Mouse (Mus musculus) cerebellum, adult 9-11 months (tissue): ENCODE data around the gene Ablim1.
A peak's percentile ranks its signal among the peaks of the same experiment; 100 is the strongest.

Experiments used
- DNase-seq: peaks from one replicate; pipeline ENCODE4 v3.0.0; 2022

The Ablim1 gene

DNA sequence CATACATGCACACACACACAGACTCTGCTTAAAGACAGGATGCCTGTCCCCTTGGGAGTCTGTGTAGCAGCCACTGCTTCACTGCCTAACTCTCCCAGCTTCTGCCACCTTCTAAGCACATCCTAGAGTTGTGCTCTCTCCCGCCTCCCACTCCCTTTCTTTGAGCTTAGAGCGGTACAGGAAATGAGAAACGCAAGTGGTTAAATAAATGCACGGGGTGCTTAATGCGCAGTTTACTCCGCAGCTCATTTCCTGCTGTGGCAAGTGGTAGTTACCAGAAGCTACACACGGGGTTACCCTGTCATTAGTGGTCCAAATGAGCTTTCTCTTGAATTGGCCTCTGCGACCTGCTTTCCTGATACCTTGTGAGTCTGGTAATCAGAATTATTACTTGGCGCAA, 134.4 kb downstream of the Ablim1 start:
- no peak for DNase-seq

DNA sequence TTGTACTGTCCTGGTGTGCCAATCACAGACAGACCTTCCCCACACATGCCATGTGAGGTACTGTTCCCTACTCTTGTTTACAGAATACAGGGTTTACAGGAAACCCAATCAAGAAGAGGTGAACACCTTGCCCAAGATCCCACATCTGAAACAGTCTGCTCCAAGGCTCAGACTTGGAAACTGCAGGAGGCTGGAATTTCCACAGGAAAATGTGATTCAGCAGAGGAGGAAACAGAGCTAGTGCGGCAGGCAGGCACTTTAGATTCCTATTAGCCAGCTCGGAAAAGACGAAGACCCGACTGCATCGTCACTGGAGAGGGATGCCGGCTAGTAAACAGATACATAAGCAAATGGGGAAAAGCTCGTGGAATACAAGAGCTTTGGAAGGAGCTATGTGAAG, 135.4 kb downstream of the Ablim1 start:
- DNase-seq, result no peak

DNA sequence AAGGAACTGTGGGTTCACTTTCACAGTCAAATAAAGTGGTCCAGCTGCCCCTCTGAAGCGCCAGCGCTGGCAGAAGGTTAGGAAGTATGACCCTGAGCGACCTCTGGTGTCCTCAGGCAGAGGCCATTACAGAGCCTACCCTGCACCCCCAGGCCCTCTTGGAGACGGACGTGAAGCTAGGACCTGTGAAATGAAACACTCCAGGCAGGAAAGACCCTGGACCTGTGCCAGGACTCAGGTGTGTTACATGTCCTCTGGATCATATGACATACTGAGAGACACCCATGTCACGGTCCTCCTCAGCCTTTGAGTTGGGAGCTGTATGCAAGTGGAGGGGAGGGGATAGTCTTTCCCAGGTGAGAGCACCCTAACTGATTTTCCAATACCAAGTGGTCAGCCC, 137.4 kb downstream of the Ablim1 start:
- no peak for DNase-seq

DNA sequence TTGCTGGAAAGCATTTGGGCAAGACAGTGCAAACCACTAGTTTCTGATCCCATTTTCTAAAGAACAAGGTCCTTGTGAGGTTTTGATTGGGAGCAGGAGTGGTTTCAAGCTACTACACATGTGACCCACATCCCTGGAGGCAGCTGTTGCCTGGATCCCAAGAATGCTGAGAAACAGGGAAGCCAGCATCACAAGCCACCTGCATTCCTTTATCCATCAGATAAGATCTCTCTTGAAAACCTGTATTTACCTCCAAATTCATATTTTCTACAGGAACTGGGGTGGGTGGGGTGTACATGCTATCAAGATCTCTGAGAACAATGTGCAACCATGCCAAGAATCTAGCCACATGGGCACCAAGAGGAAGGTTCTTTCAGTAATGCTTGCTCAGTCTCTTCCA, 139.6 kb downstream of the Ablim1 start:
- no peak for DNase-seq

DNA sequence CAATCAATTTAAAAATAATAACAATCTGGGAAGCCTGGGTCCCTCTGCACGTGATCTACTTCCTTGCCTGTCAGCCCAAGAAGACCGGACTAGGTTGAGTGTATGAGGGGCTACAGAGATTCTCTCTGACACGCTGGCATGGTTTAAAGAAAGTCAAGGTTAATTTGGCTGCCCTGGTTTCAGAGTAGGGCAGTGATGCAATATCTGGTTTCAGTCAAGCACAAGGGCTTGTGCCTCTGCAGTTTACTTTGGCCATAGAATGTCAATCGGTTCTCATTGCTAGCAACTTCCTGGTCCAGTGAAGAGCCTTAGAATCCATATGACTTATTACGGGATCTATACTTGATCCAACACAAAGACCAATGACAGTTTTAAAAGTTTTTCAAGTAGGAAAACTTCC, 140.2 kb downstream of the Ablim1 start:
- DNase-seq, result no peak

DNA sequence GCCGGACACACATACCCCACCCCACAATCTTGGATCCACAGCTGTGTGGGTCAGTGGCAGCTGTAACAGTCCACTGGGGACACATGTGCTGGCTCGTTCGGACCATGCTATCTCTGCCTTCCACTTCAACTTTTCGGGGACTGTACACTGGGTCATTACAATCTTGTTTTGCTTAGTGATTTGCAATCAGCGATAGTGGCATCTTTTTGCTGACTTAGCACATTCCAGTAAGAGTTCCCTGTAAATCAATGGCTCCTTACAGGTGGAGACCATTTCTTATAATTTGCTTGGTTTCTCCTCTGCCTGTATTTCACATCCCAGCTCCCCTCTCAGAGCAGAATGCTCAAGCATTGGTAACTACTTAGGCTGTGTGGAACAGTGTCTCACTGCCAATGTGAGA, 140.7 kb downstream of the Ablim1 start:
- DNase-seq, result no peak

DNA sequence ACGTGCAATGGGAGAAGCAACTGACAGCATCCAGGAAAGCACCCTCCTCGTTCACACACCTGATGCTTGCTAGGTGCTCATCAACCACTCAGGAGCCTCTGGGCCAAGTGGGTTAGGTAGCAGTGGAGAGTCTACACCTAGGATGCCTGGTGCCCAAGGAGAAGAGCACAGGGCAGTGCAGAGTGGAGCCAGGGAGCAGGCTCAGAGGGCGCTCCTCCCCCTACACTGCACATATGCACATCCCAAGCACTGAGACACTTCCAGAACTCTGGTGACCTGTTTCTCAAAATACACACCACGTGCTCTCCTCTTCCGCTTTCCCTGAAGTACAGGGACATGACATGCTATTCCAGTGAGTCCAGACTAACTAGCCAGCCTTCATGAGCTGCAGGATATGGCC, 142.4 kb downstream of the Ablim1 start:
- no peak for DNase-seq

DNA sequence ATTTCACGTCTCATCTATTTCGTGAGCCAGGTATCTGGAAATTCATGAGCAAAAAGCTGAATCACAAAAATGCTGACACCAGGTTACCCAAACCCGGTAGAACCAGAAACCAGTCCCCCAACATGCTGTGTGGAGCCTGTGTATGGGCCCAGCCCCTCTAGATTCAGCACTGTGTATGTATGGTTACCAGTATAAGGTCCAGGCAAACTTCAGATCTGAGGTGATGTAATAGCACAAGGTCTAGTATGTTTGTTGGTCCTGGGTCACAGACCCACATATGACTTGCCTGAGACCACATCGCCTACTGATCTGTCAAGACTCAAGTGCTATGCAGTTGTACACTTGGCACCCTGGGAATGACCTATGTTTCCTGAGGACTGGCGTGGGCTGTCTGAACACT, 143.8 kb downstream of the Ablim1 start:
- DNase-seq, result no peak

DNA sequence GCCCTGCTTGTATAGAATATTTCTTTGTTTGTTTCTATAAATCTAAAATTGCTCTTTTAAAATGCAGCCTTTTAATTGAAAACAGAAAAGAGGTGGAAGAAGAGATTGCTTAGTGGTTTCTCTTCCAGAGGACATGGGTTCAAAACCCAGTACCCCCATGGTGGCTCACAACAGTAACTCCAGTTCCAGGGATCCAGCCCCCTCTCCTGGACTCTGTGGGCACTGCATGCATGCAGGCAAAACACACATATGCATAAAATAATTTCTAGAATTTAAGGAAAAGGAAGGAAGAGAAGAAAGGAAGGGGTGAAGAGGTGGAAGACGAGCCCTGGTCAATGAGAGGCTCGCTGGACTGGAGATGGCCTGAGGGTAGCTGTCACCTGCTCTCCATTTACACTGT, 145.2 kb downstream of the Ablim1 start:
- no peak for DNase-seq

DNA sequence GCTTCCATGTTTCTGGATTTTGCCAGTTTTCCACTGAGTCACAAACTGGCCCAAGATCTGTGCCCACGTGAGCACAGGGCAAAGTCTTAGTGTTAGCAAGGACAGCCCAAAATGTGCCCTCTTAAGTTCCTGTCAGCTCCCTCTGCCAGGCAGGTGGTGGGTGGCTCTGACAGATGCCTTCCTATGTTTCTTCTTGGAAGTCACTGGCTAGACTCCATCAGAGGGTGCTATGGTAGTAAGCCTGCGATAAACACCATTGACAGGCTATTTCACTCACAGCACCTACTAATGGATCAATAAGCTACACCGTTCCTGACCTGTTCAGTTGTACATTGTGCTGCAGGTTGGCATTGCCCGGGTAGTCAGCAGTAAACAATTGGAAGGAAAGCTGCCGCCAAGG, 147.0 kb downstream of the Ablim1 start:
- no peak for DNase-seq

DNA sequence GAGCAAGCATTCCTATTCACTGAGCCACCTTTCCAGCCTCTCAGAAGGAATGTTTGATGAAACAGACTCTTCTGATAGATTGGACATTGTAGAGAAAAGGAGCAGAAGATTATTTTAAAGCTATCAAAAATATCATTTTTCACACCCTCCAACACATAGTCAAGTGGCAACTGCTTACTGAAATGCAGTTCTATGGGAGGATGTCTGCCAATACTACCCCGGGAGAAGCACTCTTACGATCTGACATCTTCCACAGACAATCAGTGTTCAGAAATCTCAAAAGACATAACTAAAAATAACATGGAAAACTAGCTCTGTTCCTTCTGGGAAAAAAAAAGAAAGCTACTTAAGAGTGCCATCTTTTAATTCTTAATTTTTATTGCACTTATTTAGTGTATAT, 149.8 kb downstream of the Ablim1 start:
- no peak for DNase-seq

DNA sequence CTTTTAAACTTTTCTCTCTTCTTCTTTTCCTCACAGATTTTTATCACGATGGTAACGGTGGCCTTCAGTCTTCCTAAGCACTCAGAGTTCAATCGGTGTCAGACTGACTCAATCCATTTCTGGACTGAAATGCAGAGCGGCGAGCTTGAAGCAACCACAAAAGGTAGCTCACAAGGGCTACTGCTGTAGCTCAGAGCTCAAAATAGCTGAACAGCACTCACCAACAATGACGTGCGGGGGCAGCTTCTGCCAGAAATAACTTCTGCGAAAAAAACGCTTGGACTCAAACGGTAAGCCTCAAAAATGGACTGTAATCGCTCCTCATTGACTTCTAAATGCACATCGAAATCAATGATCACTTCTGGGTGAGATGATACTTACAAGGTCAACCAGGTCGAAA, 151.4 kb downstream of the Ablim1 start:
- DNase-seq, result no peak

DNA sequence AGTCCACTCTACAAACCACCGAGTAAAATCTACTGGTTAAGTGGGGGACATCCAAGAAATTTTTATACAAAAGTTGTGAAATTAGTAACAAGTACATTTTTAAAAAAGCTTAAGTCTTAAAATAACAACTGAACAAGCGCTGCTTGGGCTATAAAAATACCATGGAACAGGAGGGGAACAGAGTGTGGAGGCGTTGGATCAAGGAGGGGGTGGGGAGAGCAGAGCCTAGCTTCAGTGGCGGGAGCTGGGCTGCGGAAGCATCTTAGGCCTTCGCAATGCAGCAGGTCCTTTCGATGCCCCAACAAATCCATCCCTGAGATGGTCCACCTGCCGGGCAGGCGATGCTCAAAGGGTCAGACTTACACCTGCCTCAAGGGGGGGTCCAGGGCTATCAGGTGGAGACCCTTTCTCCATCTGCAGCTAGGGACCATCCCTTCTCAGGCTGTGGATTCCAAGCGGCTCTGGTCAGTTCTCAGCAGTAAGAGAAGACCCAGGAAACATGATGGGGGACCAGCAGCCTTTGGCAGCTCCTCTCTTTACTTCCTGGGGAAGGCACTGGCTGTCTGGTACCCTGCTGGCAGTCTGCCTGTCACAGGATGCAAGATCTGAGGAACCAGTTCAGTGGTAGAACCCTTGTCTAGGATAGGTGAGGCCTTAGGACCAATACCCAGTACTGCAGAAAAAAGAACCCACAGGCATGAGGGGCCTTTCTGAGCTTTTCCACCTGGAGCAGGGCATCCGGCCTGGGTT, 152.6 kb downstream of the Ablim1 start:
- peak; percentile 72 for DNase-seq

DNA sequence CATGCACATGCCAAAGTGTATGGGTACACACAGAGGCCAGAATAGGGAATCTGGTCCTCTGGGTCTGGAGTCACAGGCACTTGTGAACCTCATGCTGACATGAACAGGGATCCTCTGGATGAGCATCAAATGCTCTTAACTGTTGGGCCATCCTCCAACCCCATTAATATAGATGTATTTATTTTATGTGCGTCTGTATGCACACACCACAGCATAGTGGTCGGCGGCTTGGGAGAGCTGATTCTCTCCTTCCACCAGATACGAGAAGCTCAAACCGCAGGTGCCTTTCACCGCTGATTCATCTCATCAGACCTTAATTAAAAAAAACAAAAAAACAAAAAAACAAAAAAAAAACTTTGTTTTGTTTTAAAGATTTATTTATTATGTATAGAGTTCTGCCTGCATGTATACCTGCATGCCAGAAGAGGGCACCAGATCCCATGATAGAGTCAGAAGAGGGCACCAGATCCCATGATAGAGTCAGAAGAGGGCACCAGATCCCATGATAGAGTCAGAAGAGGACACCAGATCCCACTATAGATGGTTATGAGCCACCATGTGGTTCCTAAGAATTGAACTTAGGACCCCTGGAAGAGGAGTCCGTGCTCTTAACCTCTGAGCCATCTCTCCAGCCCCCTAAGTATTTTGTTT, 153.6 kb downstream of the Ablim1 start:
- DNase-seq, result peak; percentile 75

DNA sequence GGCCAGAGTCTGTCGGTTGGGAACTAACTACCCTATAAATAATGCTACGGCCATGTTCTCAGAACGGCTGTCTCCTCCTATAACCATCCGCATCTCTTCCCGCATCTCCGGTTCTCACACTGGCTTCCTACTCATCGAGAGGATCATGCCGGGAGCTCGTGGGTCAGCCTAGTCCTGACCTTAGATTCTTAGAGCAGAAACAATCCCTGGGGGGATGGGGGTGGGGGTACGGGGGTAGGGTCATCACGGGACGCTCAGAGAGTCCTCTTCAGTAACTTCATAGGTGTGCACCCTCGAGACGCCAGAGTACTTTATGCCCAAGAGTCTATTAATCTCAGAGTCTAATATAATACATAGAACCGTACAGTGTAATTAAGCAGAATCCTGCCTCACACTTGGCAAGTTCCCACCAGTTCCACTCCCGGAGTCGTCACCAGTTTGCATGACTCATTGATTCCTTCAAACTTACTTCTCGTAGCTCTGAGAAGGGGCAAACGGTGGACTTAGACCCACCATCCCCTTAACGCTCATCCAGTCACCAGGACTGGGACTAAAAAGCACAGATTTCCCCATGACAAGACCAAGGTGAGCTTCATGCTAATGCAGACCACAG, 156.9 kb downstream of the Ablim1 start:
- no peak for DNase-seq

DNA sequence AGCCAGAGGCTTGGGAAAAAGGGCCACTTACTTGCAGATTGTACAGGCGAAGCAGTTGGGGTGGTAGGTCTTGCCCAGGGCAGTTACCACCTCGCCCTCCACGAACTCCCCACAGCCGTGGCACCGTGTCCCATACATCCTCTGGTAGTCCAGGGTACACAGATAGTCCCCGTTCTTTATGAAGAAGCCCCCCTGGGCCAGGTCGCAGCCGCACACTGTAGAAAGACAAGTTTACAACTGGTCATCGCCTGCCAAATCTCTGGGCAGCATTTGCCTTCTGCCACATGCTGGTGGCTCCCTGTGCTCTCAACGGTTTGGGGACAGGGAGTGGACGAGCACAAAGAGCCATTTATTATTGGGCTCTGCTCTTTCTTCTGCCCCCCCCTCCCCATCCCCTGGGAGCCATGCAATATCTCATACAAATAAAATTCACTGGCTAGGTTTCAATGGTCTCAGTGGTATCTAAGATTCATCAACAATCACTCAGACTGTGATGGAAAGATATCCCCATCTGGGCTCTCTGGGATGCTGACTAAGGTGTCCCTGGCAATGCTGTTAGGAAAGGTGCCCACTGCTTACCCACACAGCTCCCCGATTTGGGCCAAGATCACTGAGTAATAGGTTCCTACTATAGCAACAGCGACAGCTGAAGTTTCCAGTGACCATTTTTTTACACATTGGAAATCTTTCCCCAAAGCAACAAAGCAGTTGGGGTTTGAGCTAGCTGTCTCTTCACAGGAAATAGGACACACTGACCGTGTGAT, 159.4 kb downstream of the Ablim1 start:
- no peak for DNase-seq

DNA sequence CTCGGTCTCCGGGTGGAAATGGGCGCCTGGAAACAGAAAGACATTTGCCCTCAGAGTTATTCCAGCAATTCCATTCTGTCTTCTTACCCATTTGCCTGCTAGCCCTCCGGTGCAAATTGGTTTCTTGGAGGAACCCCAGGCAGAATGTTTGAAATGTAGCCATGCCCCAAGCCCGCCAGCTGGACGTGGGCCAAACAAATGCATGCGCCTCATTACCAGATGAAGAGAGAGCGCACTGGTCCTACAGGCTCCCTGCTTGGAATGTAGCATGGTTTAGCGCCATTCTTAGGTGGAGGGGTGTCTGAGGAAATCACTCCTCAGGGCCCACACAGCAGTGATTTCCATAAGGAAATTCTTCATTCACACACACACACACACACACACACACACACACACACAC, 162.4 kb downstream of the Ablim1 start:
- peak; percentile 93 for DNase-seq

DNA sequence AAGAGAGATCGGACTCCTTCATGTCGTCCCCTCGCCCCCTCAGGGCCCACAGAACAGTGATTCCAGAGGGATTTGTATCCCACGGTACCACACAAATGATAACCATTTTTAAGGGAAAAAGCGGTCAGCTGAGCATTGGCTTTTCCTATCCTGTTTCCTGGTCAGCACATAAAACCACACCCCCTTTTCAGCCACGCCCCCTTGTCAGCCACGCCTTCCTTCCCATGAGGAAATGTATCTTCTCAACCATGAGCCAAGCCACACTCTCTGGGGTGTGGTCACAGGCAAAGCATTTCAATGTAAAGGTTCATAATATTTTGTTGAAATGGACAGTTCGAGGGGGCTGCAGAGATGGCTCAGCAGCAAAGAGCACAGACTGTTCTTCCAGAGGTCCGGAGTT, 163.2 kb downstream of the Ablim1 start:
- no peak for DNase-seq

DNA sequence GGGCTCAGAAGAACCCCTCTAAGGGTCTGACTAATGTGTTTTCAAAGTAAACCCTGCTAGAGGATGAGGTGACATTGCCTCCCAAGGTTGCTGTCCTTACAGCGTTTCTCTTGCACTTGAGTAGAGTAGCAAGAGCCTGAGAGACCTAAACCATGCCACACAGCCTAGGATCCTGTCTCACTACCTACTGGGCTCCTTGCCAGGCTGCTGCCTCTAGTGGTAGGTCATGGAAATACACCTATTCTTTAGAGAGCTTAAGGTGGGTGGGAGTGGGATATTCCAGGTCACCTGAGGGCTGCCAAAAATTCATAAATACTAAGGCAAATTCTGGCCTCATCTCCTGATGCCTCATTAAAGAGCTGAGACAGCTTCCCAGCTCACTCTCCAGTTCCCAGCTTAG, 164.4 kb downstream of the Ablim1 start:
- no peak for DNase-seq

DNA sequence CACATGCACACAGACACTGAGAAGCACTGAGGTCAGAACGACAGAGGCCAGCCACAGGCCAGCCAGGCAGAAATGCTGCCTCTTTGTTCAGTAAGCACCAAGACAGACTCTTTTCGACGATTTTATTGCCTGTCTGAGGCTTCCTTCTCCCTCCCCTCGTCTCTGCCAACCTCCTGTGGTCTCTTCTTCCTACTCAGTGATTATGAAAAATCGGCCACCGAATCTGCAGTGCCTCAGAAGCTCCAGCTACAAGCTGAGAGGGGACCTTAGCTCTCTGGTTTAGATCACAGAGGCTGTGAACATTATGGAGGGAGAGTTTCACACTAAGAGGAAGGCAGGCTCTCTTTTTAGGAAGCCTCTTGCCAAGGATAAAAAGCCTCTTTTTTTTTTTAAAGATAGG, 167.0 kb downstream of the Ablim1 start:
- no peak for DNase-seq

DNA sequence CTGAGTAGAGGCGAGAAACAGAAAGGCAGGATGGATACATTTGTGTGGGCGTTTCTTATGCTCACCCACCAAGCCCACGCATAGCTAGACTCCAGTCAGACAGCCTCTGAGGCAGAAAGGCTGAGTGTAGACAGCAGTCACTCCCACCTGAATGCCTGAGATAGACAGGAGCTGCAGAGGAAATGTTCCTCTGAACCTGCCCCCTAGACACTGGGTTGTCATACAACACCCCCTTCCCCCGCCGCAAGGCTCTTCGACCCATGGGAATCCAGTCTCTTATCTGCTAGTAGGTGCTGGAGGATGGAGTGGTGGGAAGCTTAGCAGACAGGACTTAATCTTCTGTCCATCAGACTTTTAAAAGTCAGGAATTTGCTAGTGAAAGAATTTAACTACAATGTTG, 167.8 kb downstream of the Ablim1 start:
- DNase-seq, result no peak

DNA sequence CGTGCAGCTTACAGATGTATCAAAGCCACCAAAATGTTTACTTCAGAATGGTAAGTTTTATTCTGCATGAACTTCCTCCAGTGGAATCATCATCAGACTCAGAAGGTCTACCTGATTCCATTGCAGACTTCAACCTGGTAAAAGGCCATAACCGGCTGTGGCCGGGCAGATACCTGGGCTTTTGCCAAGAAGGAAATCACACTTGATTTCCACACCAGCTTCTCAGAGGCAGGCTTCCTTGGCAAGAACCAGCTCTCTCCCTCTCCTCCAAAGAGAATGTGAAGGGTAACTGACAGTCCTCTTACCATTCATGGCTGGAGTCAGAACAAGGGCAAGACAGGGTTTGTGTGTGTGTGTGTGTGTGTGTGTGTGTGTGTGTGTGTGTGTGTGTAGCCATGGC, 171.1 kb downstream of the Ablim1 start:
- DNase-seq, result no peak

DNA sequence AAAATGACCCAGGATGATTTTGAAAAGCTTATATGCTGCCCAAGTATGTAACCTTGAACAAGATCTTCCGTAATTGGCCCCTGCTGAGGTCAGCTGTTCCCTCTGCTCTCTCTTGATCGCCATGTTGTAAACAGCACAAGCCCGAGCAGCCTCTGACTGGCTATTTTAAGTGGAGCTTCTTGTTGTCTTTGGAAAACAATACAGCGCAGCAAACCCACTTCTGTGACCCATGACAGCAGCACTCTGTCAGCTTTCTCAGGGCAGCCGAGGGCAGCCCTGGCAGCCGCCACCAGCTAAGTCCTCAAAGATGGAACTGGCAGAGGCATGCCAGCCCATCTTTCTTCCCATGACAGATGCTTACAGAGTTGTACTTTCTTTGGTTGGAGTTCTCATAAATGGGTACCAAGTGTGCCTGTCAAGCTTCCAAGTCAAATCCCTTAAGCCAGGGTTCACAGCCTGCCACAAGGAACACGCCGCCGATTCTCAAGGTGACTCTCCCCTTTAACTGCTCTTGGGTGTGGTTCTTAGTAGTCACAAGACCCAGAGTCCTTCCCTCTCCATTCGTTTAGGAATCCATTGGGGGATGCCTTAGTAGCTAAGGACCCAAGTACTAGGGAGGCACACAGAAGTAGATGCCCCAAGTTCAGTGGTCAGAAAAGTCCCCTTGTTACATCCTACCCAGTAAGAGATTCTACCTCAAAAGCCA, 172.8 kb downstream of the Ablim1 start:
- no peak for DNase-seq
